Mouse (Mus musculus) embryonic facial prominence, embryonic 12.5 days (tissue): ENCODE results near the gene Col25a1. TPM values are rescaled to one million over a fixed set of nuclear protein-coding genes. Genes with fewer than 3 reads are reported as not detected.

Experiments
- ATAC-seq: fragments of 200-750 bp; cut with Nextera tagmentation; 2 replicates; pipeline ENCODE4 v1.8.0; 2017; ENCODE audit not compliant: insufficient number of reproducible peaks, insufficient read depth, low FRiP score, low TSS enrichment
- H3K27ac ChIP-seq: fragments of 300-500 bp; sonication (generic); 2 replicates; pipeline ENCODE4 v1.5.1; 2016; ENCODE audit warnings: mild to moderate bottlenecking
- H3K27me3 ChIP-seq: fragments of 300-500 bp; sonication (generic); 2 replicates; pipeline ENCODE4 v1.6.1; 2016; ENCODE audit warnings: mild to moderate bottlenecking, moderate library complexity
- H3K36me3 ChIP-seq: fragments of 300-500 bp; sonication (generic); 2 replicates; pipeline ENCODE4 v1.6.1; 2016; ENCODE audit warnings: mild to moderate bottlenecking
- H3K4me1 ChIP-seq: fragments of 300-500 bp; sonication (generic); 2 replicates; pipeline ENCODE4 v1.6.1; 2016
- H3K4me2 ChIP-seq: fragments of 300-500 bp; sonication (generic); replicated peaks from 2 replicates; pipeline ENCODE4 v1.6.1; 2016; ENCODE audit warnings: mild to moderate bottlenecking, moderate library complexity
- H3K4me3 ChIP-seq: fragments of 300-500 bp; sonication (generic); 2 replicates; pipeline ENCODE4 v1.5.1; 2016; ENCODE audit warnings: mild to moderate bottlenecking
- H3K9ac ChIP-seq: fragments of 300-500 bp; sonication (generic); 2 replicates; pipeline ENCODE4 v1.6.1; 2016; ENCODE audit warnings: mild to moderate bottlenecking, moderate library complexity
- H3K9me3 ChIP-seq: fragments of 300-500 bp; sonication (generic); 2 replicates; pipeline ENCODE4 v1.6.1; 2016; ENCODE audit warnings: mild to moderate bottlenecking, moderate library complexity
- WGBS: fragments of 180-500 bp; shearing (Covaris S2); methylation state at CpG from one replicate; pipeline ENCODE4 v1.1.7; 2016; 5-methylcytosine and 5-hydroxymethylcytosine counted together
- polyA plus RNA-seq: library from polyadenylated mRNA; unstranded; fragments of >200 nt; fragmentation: Nextera tagmentation; extraction: Ambion mirVana; gene quantifications from 2 replicates; pipeline ENCODE4 v1.2.1, GENCODE M21; 2016

The Col25a1 gene
- polyA plus RNA-seq, 1 experiment from 2014 or later = 31.1 TPM

DNA sequence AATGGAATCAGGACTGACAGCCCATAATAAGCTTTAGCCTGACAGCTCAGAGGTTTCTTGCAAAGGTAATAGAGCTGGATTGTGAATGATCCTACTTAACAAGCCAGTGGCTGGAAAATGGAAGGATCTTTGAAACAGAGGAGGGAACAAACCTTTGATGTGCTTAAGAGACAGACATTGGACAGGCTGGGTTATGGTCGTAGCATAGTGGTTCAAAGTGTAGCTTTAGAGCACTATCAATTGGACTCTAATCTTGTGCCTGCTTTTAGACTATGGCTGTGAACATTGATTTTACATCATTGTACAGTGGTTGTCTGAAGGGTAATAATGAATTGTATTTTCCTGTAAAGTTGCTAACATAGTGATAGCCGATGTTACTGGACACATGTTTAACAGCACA, 86.4 kb downstream of the Col25a1 start:
- 77% methylated on average over 2 of the region's 2 CpGs for WGBS
- Histone ChIP-seq H3K4me2 (no peak overlapping the region), H3K27ac (no peak overlapping the region), H3K9me3 (no peaks in the 10 kb centered on the region), H3K9ac (no peak overlapping the region), H3K27me3 (no peaks in the 10 kb centered on the region), H3K4me1 (0 out of 2 replicates have a peak, but pooled peaks cover 3% of the 10 kb centered on the region), H3K36me3 (no peaks in the 10 kb centered on the region), H3K4me3 (no peak overlapping the region)
- no peak for ATAC-seq

DNA sequence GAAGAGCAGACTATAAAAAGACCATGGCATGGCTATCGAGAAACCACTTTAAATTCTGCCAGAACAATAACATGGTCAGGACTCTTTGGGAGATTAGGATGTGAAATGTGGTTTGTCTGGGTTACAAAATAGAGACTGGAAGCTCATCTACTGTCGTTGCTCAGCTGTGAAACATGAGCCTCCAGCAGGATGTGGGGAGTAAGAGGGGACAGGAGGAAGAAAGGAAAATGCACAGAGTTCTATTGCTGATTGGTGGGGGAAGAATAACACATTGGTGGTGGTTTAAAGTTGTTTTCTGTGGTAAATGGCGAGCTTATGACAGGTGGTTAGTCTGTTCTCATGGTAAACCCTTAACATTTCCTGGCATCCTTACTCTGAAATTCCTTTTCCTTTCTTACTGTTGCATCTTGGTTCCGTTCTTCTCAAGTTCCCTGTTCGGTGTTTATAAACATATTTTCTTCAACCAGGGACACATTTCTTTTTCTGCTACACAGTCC, 87.0 kb downstream of the Col25a1 start:
- Histone ChIP-seq H3K4me2 (no peak overlapping the region), H3K27ac (no peak overlapping the region), H3K36me3 (no peaks in the 10 kb centered on the region), H3K4me3 (no peak overlapping the region), H3K4me1 (0 out of 2 replicates have a peak, but pooled peaks cover 3% of the 10 kb centered on the region), H3K9ac (no peak overlapping the region), H3K27me3 (no peaks in the 10 kb centered on the region), H3K9me3 (no peaks in the 10 kb centered on the region)
- ATAC-seq = no peak
- WGBS = 49% methylated on average over 5 of the region's 5 CpGs

- Histone ChIP-seq H3K4me1 (0 out of 2 replicates have a peak, but pooled peaks cover 3% of the 10 kb centered on the region), H3K27me3 (no peaks in the 10 kb centered on the region), H3K4me2 (no peak overlapping the region), H3K36me3 (no peaks in the 10 kb centered on the region), H3K4me3 (no peak overlapping the region), H3K9me3 (no peaks in the 10 kb centered on the region), H3K9ac (no peak overlapping the region), H3K27ac (no peak overlapping the region)
- ATAC-seq = no peak
- WGBS = 93% methylated on average over 3 of the region's 3 CpGs
Observed at GRCm38 (mm10) chr3:130220811-130221210, 89.5 kb downstream of the Col25a1 start.

DNA sequence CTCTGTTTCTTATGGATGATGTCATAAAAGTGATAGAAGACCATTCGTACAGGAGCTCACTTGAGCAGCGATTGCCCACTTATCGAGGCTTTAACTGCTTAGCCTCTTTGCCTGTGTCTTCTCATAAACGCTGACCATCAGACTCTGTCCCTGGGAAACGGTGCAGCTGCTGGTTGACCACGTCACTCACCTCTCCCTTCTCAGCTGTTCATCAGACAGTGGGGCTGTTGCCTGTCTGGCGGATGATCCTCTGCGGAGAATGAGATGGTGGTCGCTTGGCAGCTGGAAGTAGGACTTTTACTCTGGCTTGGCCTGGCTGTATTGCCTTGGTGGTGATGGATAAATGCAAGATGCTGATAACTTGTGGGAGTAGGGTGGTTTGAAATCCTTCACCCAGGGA, 96.9 kb downstream of the Col25a1 start:
- Histone ChIP-seq H3K27ac (no peak overlapping the region), H3K36me3 (no peaks in the 10 kb centered on the region), H3K4me1 (no peaks in the 10 kb centered on the region; the same call in 1 of the 2 replicates), H3K4me3 (no peak overlapping the region), H3K9ac (no peak overlapping the region), H3K4me2 (no peak overlapping the region), H3K27me3 (no peaks in the 10 kb centered on the region), H3K9me3 (no peaks in the 10 kb centered on the region)
- ATAC-seq = no peak
- WGBS = 92% methylated on average over 9 of the region's 9 CpGs

DNA sequence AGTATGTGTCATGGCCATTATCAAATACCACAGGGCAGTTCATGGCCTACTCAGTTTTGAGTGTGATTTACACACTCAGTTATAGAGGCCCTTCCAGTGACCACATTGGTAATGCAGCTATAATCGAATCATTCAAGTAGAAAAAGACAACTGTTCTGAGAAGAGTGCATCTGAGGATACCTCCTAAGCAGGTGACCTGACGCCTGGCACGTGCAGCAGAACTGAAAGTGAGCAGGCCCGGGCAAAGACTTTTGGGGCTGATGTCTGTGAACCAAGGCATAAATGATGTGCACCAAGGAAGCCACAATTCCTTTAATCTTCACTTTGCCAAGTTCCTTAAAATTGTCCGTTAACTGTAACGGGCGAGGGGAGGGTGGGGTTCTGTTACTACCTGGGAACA, 101.6 kb downstream of the Col25a1 start:
- Histone ChIP-seq H3K4me2 (no peak overlapping the region), H3K27me3 (no peaks in the 10 kb centered on the region), H3K9me3 (no peaks in the 10 kb centered on the region), H3K4me1 (no peaks in the 10 kb centered on the region; the same call in 1 of the 2 replicates), H3K36me3 (no peaks in the 10 kb centered on the region), H3K4me3 (no peak overlapping the region), H3K27ac (no peak overlapping the region), H3K9ac (no peak overlapping the region)
- ATAC-seq = no peak
- 95% methylated on average over 7 of the region's 7 CpGs for WGBS

GRCm38 (mm10) chr3:130235233-130235632, 103.9 kb downstream of the Col25a1 start:
- 97% methylated on average over 1 of the region's 1 CpGs for WGBS
- no peak overlapping the region for H3K4me2 ChIP-seq
- ATAC-seq = no peak

DNA sequence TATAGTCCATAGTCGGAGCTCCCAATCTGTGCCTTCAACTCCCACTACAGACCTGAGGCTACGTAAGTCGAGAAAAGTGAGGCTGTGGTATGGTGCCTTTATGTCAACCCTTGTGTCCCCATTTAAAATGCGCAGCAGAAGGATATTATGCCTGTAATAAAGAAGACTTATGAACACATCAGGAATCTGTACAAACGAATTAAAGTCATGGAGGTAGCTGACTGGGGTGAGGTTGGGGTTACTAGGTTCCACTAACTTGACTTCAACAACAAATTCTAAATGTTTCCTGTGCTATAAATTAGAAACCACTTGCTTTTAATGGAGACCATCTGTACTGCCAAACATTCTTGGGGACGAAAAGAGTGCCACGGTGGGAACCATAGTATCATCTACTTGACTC, 104.8 kb downstream of the Col25a1 start:
- Histone ChIP-seq H3K9ac (no peak overlapping the region), H3K27ac (no peak overlapping the region), H3K27me3 (no peaks in the 10 kb centered on the region), H3K4me1 (no peaks in the 10 kb centered on the region; the same call in 1 of the 2 replicates), H3K4me2 (no peak overlapping the region), H3K9me3 (no peaks in the 10 kb centered on the region), H3K36me3 (no peaks in the 10 kb centered on the region), H3K4me3 (no peak overlapping the region)
- 51% methylated on average over 7 of the region's 7 CpGs for WGBS
- no peak for ATAC-seq

More at GRCm38 (mm10) chr3:130235233-130235632, 103.9 kb downstream of the Col25a1 start:
- no peaks in the 10 kb centered on the region for H3K27me3 ChIP-seq
- no peak overlapping the region for H3K9ac ChIP-seq
- no peaks in the 10 kb centered on the region; the same call in 1 of the 2 replicates for H3K4me1 ChIP-seq
- H3K27ac ChIP-seq = no peak overlapping the region
- H3K9me3 ChIP-seq = no peaks in the 10 kb centered on the region
- H3K4me3 ChIP-seq = no peak overlapping the region
- no peaks in the 10 kb centered on the region for H3K36me3 ChIP-seq

DNA sequence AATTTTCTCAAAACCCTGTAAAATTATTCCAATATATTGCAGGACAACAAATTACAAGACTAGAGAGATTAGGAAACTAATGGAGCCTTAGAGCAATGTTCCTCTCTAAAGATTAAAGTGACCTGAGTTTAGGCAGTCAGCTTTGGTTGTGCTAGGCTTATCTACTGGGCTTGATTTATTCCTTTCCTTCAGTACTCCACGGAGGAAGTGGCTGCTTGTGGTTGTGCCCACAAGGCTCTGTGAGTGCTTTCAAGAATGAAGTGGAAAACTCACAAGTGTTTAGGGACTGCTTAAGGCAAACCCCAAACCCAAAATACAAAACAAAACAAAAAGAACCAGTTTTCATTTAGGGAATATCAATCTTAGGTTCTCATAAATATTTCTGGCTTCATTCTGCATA, 106.6 kb downstream of the Col25a1 start:
- no peak overlapping the region for H3K4me3 ChIP-seq
- no peaks in the 10 kb centered on the region for H3K4me1 ChIP-seq
- H3K27ac ChIP-seq = no peak overlapping the region
- H3K9ac ChIP-seq = no peak overlapping the region
- H3K27me3 ChIP-seq = no peaks in the 10 kb centered on the region
- H3K4me2 ChIP-seq = no peak overlapping the region
- WGBS = 61% methylated on average over 1 of the region's 1 CpGs
- no peaks in the 10 kb centered on the region for H3K36me3 ChIP-seq
- H3K9me3 ChIP-seq = no peaks in the 10 kb centered on the region
- ATAC-seq = no peak

DNA sequence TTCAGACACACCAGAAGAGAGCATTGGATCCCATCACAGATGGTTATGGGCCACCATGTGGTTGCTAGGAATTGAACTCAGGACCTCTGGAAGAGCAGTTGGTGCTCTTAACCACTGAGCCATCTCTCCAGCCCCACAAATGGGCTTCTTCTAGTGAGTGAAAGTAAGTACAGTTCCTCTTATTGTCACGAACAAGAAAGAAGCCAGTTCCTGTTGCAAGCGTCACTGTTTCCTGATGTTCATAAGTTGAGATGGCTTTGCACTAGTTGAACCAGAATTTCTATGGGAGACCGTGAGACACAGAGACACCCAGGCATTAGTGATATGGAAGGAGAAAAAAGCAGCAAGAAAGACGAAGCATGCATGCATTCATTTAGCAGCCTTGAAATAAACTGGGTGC, 110.6 kb downstream of the Col25a1 start:
- WGBS = 97% methylated on average over 4 of the region's 4 CpGs
- Histone ChIP-seq H3K27me3 (no peaks in the 10 kb centered on the region), H3K4me1 (no peaks in the 10 kb centered on the region), H3K9ac (no peak overlapping the region), H3K4me2 (no peak overlapping the region), H3K36me3 (no peaks in the 10 kb centered on the region), H3K9me3 (no peaks in the 10 kb centered on the region), H3K4me3 (no peak overlapping the region), H3K27ac (no peak overlapping the region)
- no peak for ATAC-seq

- Histone ChIP-seq H3K9me3 (no peaks in the 10 kb centered on the region), H3K4me1 (no peaks in the 10 kb centered on the region), H3K4me3 (no peak overlapping the region), H3K9ac (no peak overlapping the region), H3K4me2 (no peak overlapping the region), H3K27ac (no peak overlapping the region), H3K27me3 (no peaks in the 10 kb centered on the region), H3K36me3 (no peaks in the 10 kb centered on the region)
- 54% methylated on average over 8 of the region's 8 CpGs for WGBS
- no peak for ATAC-seq
Observed at GRCm38 (mm10) chr3:130242647-130243296, 111.5 kb downstream of the Col25a1 start.

DNA sequence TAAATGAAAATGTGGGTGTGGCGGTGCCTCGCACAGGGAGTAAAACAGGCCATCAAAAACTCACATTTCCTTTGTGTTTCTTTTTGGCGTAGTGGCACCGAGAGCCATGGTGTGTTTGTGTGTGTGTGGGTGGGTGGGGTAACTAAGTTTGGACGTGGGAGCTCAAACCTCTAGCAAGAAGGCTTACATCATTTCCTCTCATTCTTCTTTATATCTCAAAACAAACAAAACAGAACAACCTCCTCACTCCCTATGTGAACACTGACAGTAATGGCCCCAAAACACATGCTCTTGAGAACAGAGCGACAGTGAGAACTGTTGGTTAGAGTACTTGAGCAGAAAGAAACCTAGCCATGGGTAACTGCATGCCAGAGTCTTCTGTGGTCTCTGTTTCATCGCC, 121.1 kb downstream of the Col25a1 start:
- ATAC-seq = no peak
- Histone ChIP-seq H3K36me3 (no peaks in the 10 kb centered on the region), H3K4me2 (no peak overlapping the region), H3K27me3 (no peaks in the 10 kb centered on the region), H3K4me3 (no peak overlapping the region), H3K9ac (no peak overlapping the region), H3K27ac (no peak overlapping the region), H3K4me1 (no peaks in the 10 kb centered on the region), H3K9me3 (no peaks in the 10 kb centered on the region)
- 86% methylated on average over 7 of the region's 7 CpGs for WGBS

GRCm38 (mm10) chr3:130256059-130256458, 124.8 kb downstream of the Col25a1 start:
- H3K9ac ChIP-seq = no peak overlapping the region
- ATAC-seq = no peak
- H3K4me2 ChIP-seq = no peak overlapping the region
- no peaks in the 10 kb centered on the region for H3K9me3 ChIP-seq
- H3K36me3 ChIP-seq = no peaks in the 10 kb centered on the region
- H3K27me3 ChIP-seq = no peaks in the 10 kb centered on the region
- WGBS = 95% methylated on average over 3 of the region's 3 CpGs
- no peak overlapping the region for H3K27ac ChIP-seq
- no peaks in the 10 kb centered on the region for H3K4me1 ChIP-seq
- H3K4me3 ChIP-seq = no peak overlapping the region
